Mouse (Mus musculus): ENCODE results near the gene Zfyve1.

Gene Zfyve1

GRCm38 (mm10) chr12:83580283-83580682 is 16.7 kb downstream of the Zfyve1 start:
- no peak for DNase-seq (ENCODE audit: low read depth, low spot score)

GRCm38 (mm10) chr12:83578896-83579569 is 18.0 kb downstream of the Zfyve1 start:
- DNase-seq (ENCODE audit: low read depth, low spot score) = no peak

- no peak for DNase-seq (ENCODE audit: low read depth, low spot score)
Observed at GRCm38 (mm10) chr12:83578356-83578755, 18.7 kb downstream of the Zfyve1 start.

DNA sequence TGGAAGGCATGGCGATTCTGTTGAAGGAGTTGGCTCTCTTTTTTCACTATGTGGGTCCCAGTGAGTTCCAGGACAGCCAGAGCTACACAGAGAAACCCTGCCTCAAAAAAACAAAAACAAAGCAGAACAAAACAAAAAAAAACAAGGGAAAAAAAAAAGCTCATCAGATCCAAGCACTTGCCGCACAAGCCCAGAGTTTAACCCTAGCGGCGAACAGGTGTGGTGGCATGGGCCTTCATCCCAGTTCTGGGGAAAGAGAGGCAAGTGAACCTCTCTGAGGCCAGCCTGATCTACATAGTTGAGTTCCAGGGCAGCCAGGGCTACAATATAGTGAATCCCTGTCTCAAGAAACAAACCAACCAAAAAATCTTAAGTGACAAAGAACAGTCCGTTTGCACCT is 19.6 kb downstream of the Zfyve1 start:
- DNase-seq (ENCODE audit: low read depth, low spot score) = no peak

DNA sequence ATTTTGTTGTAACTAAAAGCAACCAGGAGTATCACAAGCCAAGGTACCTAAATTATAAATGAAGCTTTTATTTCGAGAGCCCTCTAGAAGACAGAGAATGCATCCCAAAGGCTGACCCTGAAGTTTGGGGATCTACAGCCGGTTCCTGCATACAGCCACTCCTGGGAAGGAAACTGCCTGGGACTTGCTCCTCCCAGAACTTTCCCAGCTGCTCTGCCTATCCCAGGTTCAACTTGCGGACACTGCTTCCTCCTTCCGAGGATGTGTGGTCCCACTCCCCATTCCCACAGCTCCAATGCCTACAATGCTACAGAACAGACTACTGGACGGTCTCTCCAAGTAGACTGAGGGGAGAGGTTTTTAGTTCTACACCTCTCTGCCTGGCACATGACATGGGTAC is 24.3 kb downstream of the Zfyve1 start:
- DNase-seq (ENCODE audit: low read depth, low spot score) = no peak

GRCm38 (mm10) chr12:83569866-83570265 is 27.2 kb downstream of the Zfyve1 start:
- no peak for DNase-seq (ENCODE audit: low read depth, low spot score)

GRCm38 (mm10) chr12:83562589-83562988 is 34.4 kb downstream of the Zfyve1 start:
- DNase-seq (ENCODE audit: low read depth, low spot score) = no peak

GRCm38 (mm10) chr12:83560189-83560588 is 36.8 kb downstream of the Zfyve1 start:
- DNase-seq (ENCODE audit: low read depth, low spot score) = peak; percentile 40

DNA sequence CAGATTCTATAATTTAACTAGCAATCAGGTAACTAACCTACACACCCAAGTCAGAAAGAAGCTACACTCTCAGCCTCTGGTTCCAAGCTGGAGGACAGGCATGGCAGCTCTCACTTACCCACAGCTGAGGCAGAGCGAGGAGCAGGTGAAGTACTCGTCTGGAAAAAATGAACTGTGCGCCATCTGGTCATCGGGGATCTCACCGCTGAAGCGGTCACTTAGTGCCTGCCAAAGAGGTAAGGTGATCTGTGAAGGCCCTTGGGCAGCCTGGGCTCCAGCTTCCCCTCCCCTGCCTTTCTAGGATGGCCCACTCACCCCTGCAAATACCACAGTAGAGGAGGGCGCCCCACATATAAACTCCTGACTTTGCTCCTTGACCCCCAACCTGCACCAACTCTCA is 38.5 kb downstream of the Zfyve1 start:
- no peak for DNase-seq (ENCODE audit: low read depth, low spot score)

DNA sequence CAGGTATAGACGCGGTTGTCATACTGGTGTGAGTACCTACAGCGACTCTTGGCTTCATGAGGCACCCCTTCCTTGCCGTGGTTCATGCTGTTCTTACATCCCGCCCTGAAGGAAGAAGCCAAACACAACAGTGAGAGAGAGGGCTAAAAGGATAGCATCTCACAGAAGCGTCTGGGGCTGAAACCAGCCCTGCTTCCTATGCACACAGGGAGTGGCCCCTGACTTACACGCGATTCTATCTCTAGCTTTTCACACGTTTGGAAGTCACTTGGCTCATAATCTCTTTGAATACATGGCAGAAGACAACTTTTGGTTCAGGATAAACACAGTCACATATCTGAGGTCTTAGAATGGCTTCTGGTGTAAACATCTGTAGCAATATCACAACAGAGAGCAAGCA is 41.4 kb downstream of the Zfyve1 start:
- no peak for DNase-seq (ENCODE audit: low read depth, low spot score)

DNA sequence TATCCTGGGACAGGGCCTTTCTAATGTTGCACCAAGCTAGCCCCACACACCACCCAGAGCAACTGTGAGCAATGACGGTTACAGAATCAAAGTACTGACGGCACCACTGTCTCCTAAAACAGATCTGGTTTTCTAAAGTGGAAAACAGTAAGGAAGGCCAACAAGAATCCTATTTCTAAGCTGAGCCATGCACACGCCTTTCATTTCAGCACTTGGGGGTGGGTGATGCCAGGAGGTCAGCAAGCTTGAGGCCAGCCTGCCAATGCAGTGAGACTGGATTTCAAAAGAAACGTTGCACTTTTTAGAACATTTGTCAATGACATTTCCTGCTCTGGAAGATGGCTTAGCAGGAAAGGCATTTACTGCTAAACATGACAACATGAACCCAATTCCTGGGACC is 43.2 kb downstream of the Zfyve1 start:
- no peak for DNase-seq (ENCODE audit: low read depth, low spot score)

DNA sequence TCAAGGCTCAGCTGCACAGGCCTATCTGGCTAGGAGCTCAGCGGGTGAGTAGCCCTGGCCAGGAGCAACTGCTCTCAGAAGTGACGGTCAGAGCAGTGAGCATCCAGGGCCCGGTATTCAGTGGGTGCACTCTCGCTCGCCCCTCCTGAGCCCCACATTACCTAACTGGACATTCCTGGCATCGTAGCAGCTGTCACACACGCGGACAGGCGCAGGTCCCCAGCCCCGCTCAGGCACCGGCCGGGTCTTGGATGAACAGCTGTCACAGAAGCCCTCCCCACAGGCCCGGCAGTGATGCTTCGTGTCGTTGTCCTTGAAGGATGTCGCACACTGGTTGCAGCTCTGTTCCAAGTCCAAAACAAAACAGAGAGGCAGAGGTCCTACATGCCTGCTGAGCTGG is 45.7 kb downstream of the Zfyve1 start:
- no peak for DNase-seq (ENCODE audit: low read depth, low spot score)

GRCm38 (mm10) chr12:83544791-83545190 is 52.2 kb downstream of the Zfyve1 start:
- no peak for DNase-seq (ENCODE audit: low read depth, low spot score)

GRCm38 (mm10) chr12:83543997-83544396 is 53.0 kb downstream of the Zfyve1 start:
- no peak for DNase-seq (ENCODE audit: low read depth, low spot score)

GRCm38 (mm10) chr12:83536039-83536438 is 61.0 kb downstream of the Zfyve1 start:
- DNase-seq (ENCODE audit: low read depth, low spot score) = no peak

- no peak for DNase-seq (ENCODE audit: low read depth, low spot score)
Observed at GRCm38 (mm10) chr12:83535428-83535827, 61.6 kb downstream of the Zfyve1 start.

GRCm38 (mm10) chr12:83534190-83534589 is 62.8 kb downstream of the Zfyve1 start:
- DNase-seq (ENCODE audit: low read depth, low spot score) = no peak

DNA sequence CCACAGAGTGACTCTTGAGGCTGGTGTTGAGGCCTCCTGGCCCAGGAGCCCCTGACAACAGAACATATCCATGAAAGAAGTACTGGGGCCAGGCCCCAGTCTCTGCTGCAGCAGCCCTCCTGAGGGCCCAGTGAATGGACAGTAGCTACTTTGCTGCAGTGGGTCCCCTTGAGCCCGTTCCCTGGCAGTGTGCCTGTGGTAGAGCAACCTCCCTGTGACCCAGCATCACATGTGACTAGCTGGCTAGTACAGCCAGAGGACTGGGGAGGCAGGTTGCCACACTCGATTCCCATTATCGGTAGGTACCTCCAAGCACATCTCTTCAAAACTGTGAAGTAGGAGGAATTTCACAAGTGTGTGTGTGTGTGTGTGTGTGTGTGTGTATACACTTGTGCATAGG is 64.1 kb downstream of the Zfyve1 start:
- DNase-seq (ENCODE audit: low read depth, low spot score) = no peak

GRCm38 (mm10) chr12:83531992-83532391 is 65.0 kb downstream of the Zfyve1 start:
- DNase-seq (ENCODE audit: low read depth, low spot score) = no peak

GRCm38 (mm10) chr12:83528665-83529064 is 68.4 kb downstream of the Zfyve1 start:
- no peak for DNase-seq (ENCODE audit: low read depth, low spot score)

DNA sequence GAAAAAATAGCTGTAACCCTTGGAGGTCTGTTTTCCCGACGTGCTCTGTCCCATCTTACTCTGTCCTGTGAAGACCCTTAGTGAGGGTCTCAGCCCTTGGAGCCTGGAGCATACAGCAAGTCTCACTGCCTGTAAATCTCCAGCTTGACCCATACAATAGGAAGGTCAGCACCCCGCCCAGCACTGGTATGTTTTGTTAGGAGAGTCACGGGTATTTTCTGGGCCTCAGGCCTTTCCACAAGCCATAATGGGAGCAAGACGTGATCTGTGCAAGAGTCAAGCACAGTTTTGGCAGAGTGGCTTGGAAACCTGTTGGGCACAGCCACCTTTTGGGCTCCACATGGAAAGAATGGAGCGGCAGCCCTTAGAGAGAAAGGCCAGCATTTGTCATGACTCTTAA is 69.2 kb downstream of the Zfyve1 start:
- DNase-seq (ENCODE audit: low read depth, low spot score) = no peak

DNA sequence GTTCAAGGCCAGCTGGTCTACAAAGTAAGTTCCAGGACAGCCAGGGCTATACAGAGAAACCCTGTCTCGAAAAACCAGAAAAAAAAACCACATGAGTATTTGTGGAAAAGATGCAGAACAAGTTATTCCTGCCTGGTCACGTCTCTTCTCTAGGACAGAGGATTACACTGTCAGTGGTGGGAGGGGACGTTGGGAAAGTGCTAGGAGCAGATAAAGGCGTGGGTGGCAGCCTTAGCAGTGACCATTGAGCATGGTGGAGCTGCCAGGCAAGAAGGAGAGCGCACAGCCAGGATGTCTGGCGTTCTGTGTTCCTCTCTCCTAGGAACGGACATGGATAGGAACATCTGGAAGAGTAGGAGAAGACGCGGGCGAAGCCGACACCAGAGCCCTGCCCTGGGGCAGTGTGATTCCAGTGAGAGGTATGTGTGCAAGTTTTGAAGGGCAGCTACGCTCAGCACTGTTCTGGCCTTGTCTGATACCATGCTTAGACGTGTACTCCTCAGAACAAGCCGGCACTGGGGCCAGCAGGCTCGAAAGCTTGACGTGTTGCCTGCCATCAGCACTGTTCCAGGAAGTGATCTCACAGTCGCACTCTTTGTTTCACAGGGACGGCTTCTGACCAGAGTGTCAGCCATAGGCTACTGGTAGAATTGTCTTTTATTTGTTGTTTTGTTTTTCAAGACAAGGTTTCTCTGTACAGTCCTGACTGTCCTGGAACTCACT is 71.0 kb downstream of the Zfyve1 start:
- no peak for DNase-seq (ENCODE audit: low read depth, low spot score)

- DNase-seq (ENCODE audit: low read depth, low spot score) = no peak
Observed at GRCm38 (mm10) chr12:83524329-83524728, 72.7 kb downstream of the Zfyve1 start.

Data from WW6 (cell line).